In the genomic region with DNA sequence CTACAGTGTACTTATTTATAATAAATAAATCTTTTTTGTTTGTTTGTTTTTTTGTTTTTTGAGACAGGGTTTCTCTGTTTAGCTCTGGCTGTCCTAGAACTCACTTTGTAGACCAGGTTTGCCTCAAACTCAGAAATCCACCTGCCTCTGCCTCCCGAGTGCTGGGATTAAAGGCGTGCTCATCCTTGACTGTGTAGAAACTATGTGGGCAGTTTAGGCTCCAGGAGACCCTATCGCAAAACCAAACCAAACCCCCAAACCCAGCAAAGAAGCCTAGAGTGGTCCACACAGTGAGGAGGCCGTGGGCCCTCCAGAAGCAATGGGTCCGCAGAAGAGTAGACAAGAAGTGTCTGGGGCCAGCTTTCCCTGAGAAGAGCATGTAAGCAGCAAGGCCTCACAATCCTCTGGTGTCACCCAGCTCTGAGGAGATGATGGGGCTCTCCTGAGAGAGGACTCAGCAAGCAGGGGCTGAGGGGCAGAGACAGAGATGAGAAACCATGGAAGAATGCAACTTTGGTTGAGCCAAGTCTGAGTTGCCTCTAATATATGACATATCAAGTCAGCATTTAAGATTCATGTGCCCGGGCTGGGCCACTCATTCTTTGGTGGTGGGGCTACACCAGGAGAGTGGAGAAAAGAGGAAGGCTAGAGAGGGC, we compare ENCODE assay signal across 1 mouse cellular context.
TF ChIP-seq lines count a peak whose summit lies in the region.

No protein-coding gene starts in this region.

TF ChIP-seq in CH12.LX, 34 proteins besides CTCF, POLR2A, EP300 and RAD21:
- TF ChIP-seq USF1 (IDR thresholded peaks at IDR 0.05; ENCODE audit: low read depth, low read length), result no peak
- TF ChIP-seq ZC3H11A (IDR thresholded peaks at IDR 0.05; ENCODE audit: low read depth, low read length), result no peak
- no peak for TF ChIP-seq E2F4 (IDR thresholded peaks at IDR 0.05; ENCODE audit: insufficient replicate concordance, low read depth, low read length)
- TF ChIP-seq MEF2A (IDR thresholded peaks at IDR 0.05; ENCODE audit: borderline replicate concordance, low read depth, low read length), result no peak
- TF ChIP-seq TCF12 (IDR thresholded peaks at IDR 0.05; ENCODE audit: low read depth, low read length), result no peak
- TF ChIP-seq SMC3 (IDR thresholded peaks at IDR 0.05; ENCODE audit: low read depth, low read length), result no peak
- TF ChIP-seq MAZ (IDR thresholded peaks at IDR 0.05; ENCODE audit: low read depth, low read length), result no peak
- TF ChIP-seq GABPA (IDR thresholded peaks at IDR 0.05; ENCODE audit: insufficient replicate concordance, low read depth, low read length), result no peak
- TF ChIP-seq BHLHE40 (IDR thresholded peaks at IDR 0.05; ENCODE audit: low read depth, low read length), result no peak
- TF ChIP-seq POLR2AphosphoS2 (IDR thresholded peaks at IDR 0.05; ENCODE audit: low read depth, low read length), result no peak
- no peak for TF ChIP-seq KAT2A (IDR thresholded peaks at IDR 0.05; ENCODE audit: insufficient replicate concordance, low read length)
- TF ChIP-seq TBP (conservative IDR thresholded peaks at IDR 0.05; ENCODE audit: low read depth, low read length), result no peak
- TF ChIP-seq PAX5 (IDR thresholded peaks at IDR 0.05; ENCODE audit: low read length), result no peak
- TF ChIP-seq ETS1 (conservative IDR thresholded peaks at IDR 0.05; ENCODE audit: low read depth, low read length), result no peak
- TF ChIP-seq NELFE (IDR thresholded peaks at IDR 0.05; ENCODE audit: low read depth, low read length), result no peak
- TF ChIP-seq RCOR1 (conservative IDR thresholded peaks at IDR 0.05; ENCODE audit: low read depth, low read length), result no peak
- no peak for TF ChIP-seq JUN (IDR thresholded peaks at IDR 0.05; ENCODE audit: insufficient read depth, low read depth, low read length)
- TF ChIP-seq CHD2 (IDR thresholded peaks at IDR 0.05; ENCODE audit: low read length), result no peak
- TF ChIP-seq UBTF (IDR thresholded peaks at IDR 0.05; ENCODE audit: low read depth, low read length), result no peak
